Mouse (Mus musculus): ENCODE measurements at regions not wholly inside any gene's neighbourhood (a gene's known extent, or its start where the extent isn't known, plus 50 kb on each side); places are given as distances from the start of the nearest gene placed in this dataset.
A peak's percentile ranks its signal among the peaks of the same experiment; 100 is the strongest.

DNA sequence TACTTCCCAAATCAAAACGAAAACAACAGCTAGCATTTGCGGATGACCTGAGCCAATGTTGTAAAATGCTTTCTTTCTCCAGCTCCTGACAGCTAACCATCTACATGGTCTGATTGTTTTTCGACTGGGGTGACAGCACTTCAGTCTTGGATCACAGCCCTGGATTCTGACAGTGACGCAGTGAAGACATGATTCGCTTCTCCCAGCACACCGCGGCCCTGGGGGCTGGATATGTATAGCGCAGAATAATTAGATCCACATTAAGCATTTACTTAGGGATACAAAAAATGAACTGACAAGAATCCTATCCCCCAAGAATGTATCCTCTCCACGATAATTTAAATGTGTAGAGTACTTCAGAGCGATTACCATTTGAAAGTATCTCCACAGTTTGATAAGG is 271.1 kb upstream of the Atp11b start:
- TF ChIP-seq POLR2A (IDR thresholded peaks at IDR 0.05; ENCODE audit: low read depth, low read length) = no peak
- no peak for TF ChIP-seq CTCF (IDR thresholded peaks at IDR 0.05; ENCODE audit: borderline replicate concordance, insufficient read depth, low read length)
- Histone ChIP-seq H3K27ac (ENCODE audit: insufficient read depth, low read length) (no peak overlapping the region), H3K4me3 (ENCODE audit: insufficient read depth, low read length) (no peak overlapping the region), H3K4me1 (ENCODE audit: control insufficient read depth, insufficient read depth, low read length) (no peaks in the 10 kb centered on the region)

GRCm38 (mm10) chr3:35496027-35496824 is 257.7 kb upstream of the Atp11b start:
- TF ChIP-seq CTCF (IDR thresholded peaks at IDR 0.05; ENCODE audit: borderline replicate concordance, insufficient read depth, low read length) (no peak), POLR2A (IDR thresholded peaks at IDR 0.05; ENCODE audit: low read depth, low read length) (no peak)
- Histone ChIP-seq H3K4me3 (ENCODE audit: insufficient read depth, low read length) (no peak overlapping the region), H3K4me1 (ENCODE audit: control insufficient read depth, insufficient read depth, low read length) (no peaks in the 10 kb centered on the region), H3K27ac (ENCODE audit: insufficient read depth, low read length) (no peak overlapping the region)

GRCm38 (mm10) chr3:35510314-35510713 is 243.6 kb upstream of the Atp11b start:
- no peaks in the 10 kb centered on the region for H3K4me1 ChIP-seq (ENCODE audit: control insufficient read depth, insufficient read depth, low read length)
- TF ChIP-seq CTCF (IDR thresholded peaks at IDR 0.05; ENCODE audit: borderline replicate concordance, insufficient read depth, low read length) (no peak), POLR2A (IDR thresholded peaks at IDR 0.05; ENCODE audit: low read depth, low read length) (no peak)
- no peak overlapping the region for H3K4me3 ChIP-seq (ENCODE audit: insufficient read depth, low read length)
- no peak overlapping the region for H3K27ac ChIP-seq (ENCODE audit: insufficient read depth, low read length)

DNA sequence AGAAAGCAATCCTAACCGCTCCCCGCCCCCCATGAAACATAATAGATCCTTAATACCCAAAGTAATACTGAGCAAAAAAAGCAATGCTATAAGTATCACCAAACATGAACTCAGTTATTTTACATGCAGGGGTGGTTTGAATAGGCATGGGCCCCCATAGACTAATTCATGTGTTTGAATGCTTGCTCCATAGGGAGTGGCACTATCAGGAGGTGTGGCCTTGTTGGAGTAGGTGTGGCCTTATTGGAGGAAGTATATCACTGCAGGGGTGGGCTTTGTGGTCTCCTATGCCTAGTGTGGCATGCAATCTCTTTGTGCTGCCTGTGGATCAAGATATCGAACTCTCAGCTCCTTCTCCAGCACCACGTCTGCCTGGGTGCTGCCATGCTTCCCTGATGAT is 237.4 kb upstream of the Atp11b start:
- no peak for TF ChIP-seq POLR2A (IDR thresholded peaks at IDR 0.05; ENCODE audit: low read depth, low read length)
- TF ChIP-seq CTCF (IDR thresholded peaks at IDR 0.05; ENCODE audit: borderline replicate concordance, insufficient read depth, low read length) = no peak
- H3K4me1 ChIP-seq (ENCODE audit: control insufficient read depth, insufficient read depth, low read length) = no peaks in the 10 kb centered on the region
- H3K27ac ChIP-seq (ENCODE audit: insufficient read depth, low read length) = no peak overlapping the region
- H3K4me3 ChIP-seq (ENCODE audit: insufficient read depth, low read length) = no peak overlapping the region

DNA sequence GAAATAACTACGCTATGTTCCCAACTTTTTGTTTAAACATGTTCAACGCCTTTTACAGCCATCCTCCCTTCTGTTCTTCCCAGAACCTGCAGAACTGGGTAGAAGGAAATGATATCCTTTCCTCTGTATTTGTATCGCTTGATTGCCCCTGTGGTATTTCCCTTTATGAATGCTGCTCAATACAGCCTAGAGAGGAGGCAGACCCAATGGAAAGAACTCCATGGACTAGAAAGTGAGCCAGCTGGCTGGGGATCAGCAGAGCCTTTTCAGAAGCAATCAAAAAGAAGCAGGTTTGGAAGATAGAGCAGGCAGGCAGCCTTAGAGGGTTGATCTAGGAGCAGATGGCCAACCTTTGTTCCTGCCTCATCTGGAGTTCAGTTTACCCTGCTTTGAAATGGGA is 233.8 kb upstream of the Atp11b start:
- Histone ChIP-seq H3K4me1 (ENCODE audit: control insufficient read depth, insufficient read depth, low read length) (no peaks in the 10 kb centered on the region), H3K27ac (ENCODE audit: insufficient read depth, low read length) (no peak overlapping the region), H3K4me3 (ENCODE audit: insufficient read depth, low read length) (no peak overlapping the region)
- TF ChIP-seq CTCF (IDR thresholded peaks at IDR 0.05; ENCODE audit: borderline replicate concordance, insufficient read depth, low read length) (no peak), POLR2A (IDR thresholded peaks at IDR 0.05; ENCODE audit: low read depth, low read length) (no peak)

DNA sequence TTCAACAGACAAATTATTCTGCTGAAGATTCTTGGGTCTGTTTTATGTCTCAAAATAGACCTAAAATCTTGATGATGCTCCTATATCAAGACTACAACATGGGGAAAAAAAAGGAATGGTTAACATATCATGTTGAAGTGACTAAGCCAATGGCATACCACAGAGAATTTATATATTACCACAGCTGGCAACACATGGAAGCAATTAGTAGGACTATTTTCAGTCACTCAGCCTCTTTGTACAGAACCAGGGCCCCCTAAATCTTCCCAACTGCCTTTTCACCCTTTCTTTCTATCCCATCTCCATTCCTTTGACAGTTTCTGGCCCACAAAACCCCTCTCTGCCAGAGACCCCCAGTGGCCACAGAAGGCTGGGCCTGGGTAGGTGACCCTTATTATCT is 206.2 kb upstream of the Atp11b start:
- H3K27ac ChIP-seq (ENCODE audit: insufficient read depth, low read length) = no peak overlapping the region
- no peak overlapping the region for H3K4me3 ChIP-seq (ENCODE audit: insufficient read depth, low read length)
- TF ChIP-seq POLR2A (IDR thresholded peaks at IDR 0.05; ENCODE audit: low read depth, low read length) (no peak), CTCF (IDR thresholded peaks at IDR 0.05; ENCODE audit: borderline replicate concordance, insufficient read depth, low read length) (no peak)
- no peaks in the 10 kb centered on the region for H3K4me1 ChIP-seq (ENCODE audit: control insufficient read depth, insufficient read depth, low read length)

DNA sequence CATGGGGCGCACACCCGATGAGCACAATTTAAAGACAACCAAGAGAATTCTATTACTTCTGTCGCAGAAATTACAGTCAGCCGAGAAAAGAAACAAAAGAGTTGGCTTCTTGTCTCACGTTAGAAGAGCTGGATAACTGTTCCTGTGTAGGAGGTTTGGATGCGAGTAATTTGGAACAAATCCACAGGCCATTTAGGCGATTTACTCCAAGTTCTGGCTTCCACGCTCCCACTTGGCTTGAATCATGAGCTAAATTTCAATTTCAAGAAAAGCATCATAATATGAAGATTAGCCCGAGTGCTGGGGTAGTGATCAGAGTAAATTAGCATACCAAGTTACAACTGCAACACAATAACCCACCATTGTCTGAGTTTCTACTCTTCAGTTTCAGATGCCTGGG is 202.1 kb upstream of the Atp11b start:
- no peak overlapping the region for H3K4me3 ChIP-seq (ENCODE audit: insufficient read depth, low read length)
- H3K4me1 ChIP-seq (ENCODE audit: control insufficient read depth, insufficient read depth, low read length) = no peaks in the 10 kb centered on the region
- H3K27ac ChIP-seq (ENCODE audit: insufficient read depth, low read length) = no peak overlapping the region
- TF ChIP-seq CTCF (IDR thresholded peaks at IDR 0.05; ENCODE audit: borderline replicate concordance, insufficient read depth, low read length) (no peak), POLR2A (IDR thresholded peaks at IDR 0.05; ENCODE audit: low read depth, low read length) (no peak)

DNA sequence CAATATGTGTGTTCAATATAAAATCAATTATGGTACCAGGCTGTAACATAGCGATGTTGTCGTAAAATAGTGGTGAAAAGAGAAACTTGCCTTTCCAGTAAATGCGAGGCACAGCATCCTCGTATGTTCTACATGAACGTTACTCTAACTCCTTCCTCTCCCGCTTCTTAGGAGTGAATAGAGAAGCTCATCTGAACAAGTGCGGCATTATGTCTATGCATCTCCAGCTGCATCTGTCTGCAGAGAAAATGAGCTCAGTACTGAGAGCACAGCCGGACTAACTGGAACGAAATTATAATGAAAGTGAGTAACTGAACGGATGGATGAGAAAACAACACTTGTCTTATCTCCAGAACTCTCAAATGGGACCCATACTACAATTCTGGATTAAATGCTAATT is 193.5 kb upstream of the Atp11b start:
- no peaks in the 10 kb centered on the region for H3K4me1 ChIP-seq (ENCODE audit: control insufficient read depth, insufficient read depth, low read length)
- TF ChIP-seq POLR2A (IDR thresholded peaks at IDR 0.05; ENCODE audit: low read depth, low read length) = no peak
- TF ChIP-seq CTCF (IDR thresholded peaks at IDR 0.05; ENCODE audit: borderline replicate concordance, insufficient read depth, low read length) = no peak
- no peak overlapping the region for H3K27ac ChIP-seq (ENCODE audit: insufficient read depth, low read length)
- no peak overlapping the region for H3K4me3 ChIP-seq (ENCODE audit: insufficient read depth, low read length)

DNA sequence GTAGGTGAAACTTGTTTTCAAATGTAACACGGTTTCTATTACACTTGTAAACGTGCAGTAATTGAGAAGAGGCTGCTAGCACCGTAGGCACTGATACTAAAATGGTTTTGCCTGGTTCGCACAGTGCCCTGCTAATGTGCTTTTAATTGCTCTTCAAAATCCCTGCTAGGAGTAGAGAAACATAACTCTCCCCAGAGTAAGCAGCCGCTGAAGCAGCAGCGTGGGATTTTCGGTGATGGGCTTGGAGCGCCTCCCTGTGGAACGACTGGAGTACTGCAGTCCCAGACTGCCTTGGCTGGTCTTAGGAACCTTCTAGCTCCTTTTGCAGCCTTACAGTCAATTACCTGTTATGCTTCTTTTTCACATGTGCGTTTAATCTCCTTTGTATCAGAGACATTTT is 179.5 kb upstream of the Atp11b start:
- TF ChIP-seq CTCF (IDR thresholded peaks at IDR 0.05; ENCODE audit: borderline replicate concordance, insufficient read depth, low read length) (peak; percentile 51; the same call in 1 of the 2 replicates), POLR2A (IDR thresholded peaks at IDR 0.05; ENCODE audit: low read depth, low read length) (no peak)
- H3K4me1 ChIP-seq (ENCODE audit: control insufficient read depth, insufficient read depth, low read length) = no peaks in the 10 kb centered on the region
- no peak overlapping the region for H3K27ac ChIP-seq (ENCODE audit: insufficient read depth, low read length)
- H3K4me3 ChIP-seq (ENCODE audit: insufficient read depth, low read length) = no peak overlapping the region
